Mouse (Mus musculus): ENCODE results near the gene Arrdc5. TPM values are rescaled to one million over a fixed set of nuclear protein-coding genes. Genes with fewer than 3 reads are reported as not detected.

Arrdc5 gene
- total and polyA plus RNA-seq, 3 experiments = not detected

DNA sequence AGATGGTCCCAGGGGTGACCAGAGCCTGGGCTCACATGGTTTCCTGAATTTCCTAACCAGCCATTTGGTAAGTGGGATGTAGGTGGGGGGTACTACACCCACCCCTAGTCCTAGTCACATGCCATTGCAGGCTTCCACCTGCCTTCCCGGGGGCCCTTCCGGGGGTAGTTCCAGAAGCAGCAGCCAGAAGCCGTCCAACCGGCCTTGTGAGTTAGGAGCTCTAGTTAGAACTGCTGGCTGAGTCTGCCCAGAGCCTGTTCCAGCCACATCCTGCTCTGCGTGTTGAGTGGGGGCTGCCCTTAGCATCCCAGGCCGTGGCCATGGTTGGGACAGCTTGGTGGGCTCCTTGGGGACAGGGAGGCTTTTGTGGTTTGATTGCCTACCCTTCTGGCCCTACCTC is 8.0 kb upstream of the Arrdc5 start:
- no peak for DNase-seq (ENCODE audit: low read depth, low spot score)
- H3K4me3 ChIP-seq (ENCODE audit: control insufficient read depth in 1 of 2, insufficient read depth in 1 of 2, low read depth in 2 of 2, low read length in 2 of 2) = no peak overlapping the region
- no peak overlapping the region for H3K27ac ChIP-seq (ENCODE audit: control insufficient read depth, low read depth, low read length)
- H3K9me3 ChIP-seq (replicated peaks; ENCODE audit: insufficient read depth, low read length) = no peaks in the 10 kb centered on the region
- no peak overlapping the region for H3K9ac ChIP-seq (ENCODE audit: control insufficient read depth, low read depth, low read length, poor library complexity, severe bottlenecking)
- peaks cover 6 to 9% of the 10 kb centered on the region in 2 experiments for H3K36me3 ChIP-seq (ENCODE audit: control insufficient read depth in 1 of 2, insufficient read depth in 2 of 2, low read length in 2 of 2)
- peaks cover 39% of the 10 kb centered on the region for H3K79me2 ChIP-seq (ENCODE audit: control insufficient read depth, insufficient read depth, low read length, poor library complexity)
- H3K4me1 ChIP-seq (ENCODE audit: control insufficient read depth in 1 of 2, insufficient read depth in 2 of 2, low read length in 2 of 2) = peaks cover 0 to 9% of the 10 kb centered on the region in 2 experiments; a peak in 1 of 4 replicates
- no peaks in the 10 kb centered on the region for H3K27me3 ChIP-seq (ENCODE audit: control insufficient read depth in 1 of 2, insufficient read depth in 2 of 2, low read length in 2 of 2)
- TF ChIP-seq ETS1 (IDR thresholded peaks at IDR 0.05; ENCODE audit: low read depth, low read length) = no peak
- TF ChIP-seq GATA1 (IDR thresholded peaks at IDR 0.05; ENCODE audit: low read depth, low read length) = no peak
- no peak for TF ChIP-seq TCF12 (IDR thresholded peaks at IDR 0.05; ENCODE audit: low read depth, low read length)
- no peak for TF ChIP-seq ZNF384 (IDR thresholded peaks at IDR 0.05; ENCODE audit: low read depth, low read length)
- TF ChIP-seq ZC3H11A (IDR thresholded peaks at IDR 0.05; ENCODE audit: low read depth, low read length) = no peak
- TF ChIP-seq MAX (IDR thresholded peaks at IDR 0.05; ENCODE audit: low read length) = no peak
- TF ChIP-seq GABPA (IDR thresholded peaks at IDR 0.05; ENCODE audit: low read depth, low read length) = no peak
- TF ChIP-seq HCFC1 (IDR thresholded peaks at IDR 0.05; ENCODE audit: low read depth, low read length) = no peak
- no peak for TF ChIP-seq MEF2A (IDR thresholded peaks at IDR 0.05; ENCODE audit: extremely low read depth, insufficient replicate concordance, low read depth, low read length, poor library complexity, severe bottlenecking)
- TF ChIP-seq ZMIZ1 (IDR thresholded peaks at IDR 0.05; ENCODE audit: low read depth, low read length) = no peak
- TF ChIP-seq MXI1 (IDR thresholded peaks at IDR 0.05; ENCODE audit: low read depth, low read length) = no peak

DNA sequence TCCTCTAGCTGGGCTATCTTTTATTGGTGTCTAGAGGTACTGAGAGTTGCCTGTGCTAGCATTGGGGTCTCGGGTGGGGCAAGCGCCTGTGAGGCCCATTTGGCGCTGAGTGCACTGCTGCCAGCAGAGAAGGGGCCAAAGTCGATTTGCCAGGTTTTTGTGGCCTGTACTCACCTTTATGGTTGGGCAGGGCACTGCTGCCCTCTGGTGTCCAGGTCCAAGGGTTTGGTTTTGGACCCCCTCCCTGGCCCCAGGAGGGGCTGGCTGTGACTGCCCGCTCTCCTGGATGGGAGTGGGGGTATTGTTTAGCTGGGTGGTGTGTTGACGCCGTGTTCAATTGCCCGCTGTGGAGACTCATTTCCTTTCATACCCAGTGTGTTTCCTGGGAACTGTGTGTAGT is 5.7 kb upstream of the Arrdc5 start:
- no peak; the same call in 1 of the 2 replicates for TF ChIP-seq RAD21 (IDR thresholded peaks at IDR 0.05; ENCODE audit: low read depth, low read length)
- TF ChIP-seq CTCF (IDR thresholded peaks at IDR 0.05 in 2 of 3, conservative IDR thresholded peaks at IDR 0.05 in 1 of 3; ENCODE audit: control insufficient read depth in 1 of 3, insufficient read depth in 1 of 3, low read depth in 2 of 3, low read length in 3 of 3, poor library complexity in 1 of 3, severe bottlenecking in 1 of 3) = peak in 2 of 3 experiments; percentile 21 to 38; a peak in 3 of 6 replicates
- H3K36me3 ChIP-seq (ENCODE audit: control insufficient read depth in 1 of 2, insufficient read depth in 2 of 2, low read length in 2 of 2) = peaks cover 2 to 9% of the 10 kb centered on the region in 2 experiments
- no peak overlapping the region for H3K4me3 ChIP-seq (ENCODE audit: control insufficient read depth in 1 of 2, insufficient read depth in 1 of 2, low read depth in 2 of 2, low read length in 2 of 2)
- no peaks in the 10 kb centered on the region for H3K27me3 ChIP-seq (ENCODE audit: control insufficient read depth in 1 of 2, insufficient read depth in 2 of 2, low read length in 2 of 2)
- no peak for DNase-seq (ENCODE audit: low read depth, low spot score)
- no peak overlapping the region for H3K27ac ChIP-seq (ENCODE audit: control insufficient read depth, low read depth, low read length)
- no peaks in the 10 kb centered on the region for H3K9me3 ChIP-seq (replicated peaks; ENCODE audit: insufficient read depth, low read length)
- peaks cover 39% of the 10 kb centered on the region for H3K79me2 ChIP-seq (ENCODE audit: control insufficient read depth, insufficient read depth, low read length, poor library complexity)
- peaks cover 0 to 15% of the 10 kb centered on the region in 2 experiments; a peak in 2 of 4 replicates for H3K4me1 ChIP-seq (ENCODE audit: control insufficient read depth in 1 of 2, insufficient read depth in 2 of 2, low read length in 2 of 2)
- H3K9ac ChIP-seq (ENCODE audit: control insufficient read depth, low read depth, low read length, poor library complexity, severe bottlenecking) = 0 out of 2 replicates have a peak overlapping the region, but pooled peaks have one; percentile 5

DNA sequence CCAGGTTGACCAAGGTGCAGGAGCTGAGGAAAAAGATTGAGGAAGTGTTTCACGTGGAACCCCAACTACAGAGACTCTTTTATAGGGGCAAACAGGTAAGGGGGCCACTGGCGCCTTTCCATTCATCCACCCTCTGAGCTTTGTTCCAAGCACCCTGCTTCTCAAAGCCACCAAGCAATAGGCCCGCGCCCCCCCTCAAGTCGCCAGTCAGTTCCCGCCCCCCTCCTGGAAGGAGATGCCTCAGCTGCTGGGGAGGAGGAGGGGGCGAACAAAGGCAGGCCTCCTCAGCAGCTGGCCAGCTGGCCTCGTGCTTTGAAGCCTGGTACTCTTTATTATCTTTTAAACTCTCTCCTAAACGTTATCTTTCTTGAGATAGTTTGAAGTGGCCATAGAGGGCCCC is 5.1 kb upstream of the Arrdc5 start:
- Histone ChIP-seq H3K4me3 (ENCODE audit: control insufficient read depth in 1 of 2, insufficient read depth in 1 of 2, low read depth in 2 of 2, low read length in 2 of 2) (peak overlapping the region in 1 of 2 experiments; percentile 83; a peak in 1 of 4 replicates), H3K4me1 (ENCODE audit: control insufficient read depth in 1 of 2, insufficient read depth in 2 of 2, low read length in 2 of 2) (peaks cover 0 to 15% of the 10 kb centered on the region in 2 experiments; a peak in 2 of 4 replicates), H3K9ac (ENCODE audit: control insufficient read depth, low read depth, low read length, poor library complexity, severe bottlenecking) (peak overlapping the region; percentile 85), H3K79me2 (ENCODE audit: control insufficient read depth, insufficient read depth, low read length, poor library complexity) (peaks cover 39% of the 10 kb centered on the region), H3K27me3 (ENCODE audit: control insufficient read depth in 1 of 2, insufficient read depth in 2 of 2, low read length in 2 of 2) (no peaks in the 10 kb centered on the region), H3K27ac (ENCODE audit: control insufficient read depth, low read depth, low read length) (no peak overlapping the region), H3K9me3 (replicated peaks; ENCODE audit: insufficient read depth, low read length) (no peaks in the 10 kb centered on the region), H3K36me3 (ENCODE audit: control insufficient read depth in 1 of 2, insufficient read depth in 2 of 2, low read length in 2 of 2) (peaks cover 2 to 9% of the 10 kb centered on the region in 2 experiments)
- TF ChIP-seq ETS1 (IDR thresholded peaks at IDR 0.05; ENCODE audit: low read depth, low read length) = no peak
- TF ChIP-seq MXI1 (IDR thresholded peaks at IDR 0.05; ENCODE audit: low read depth, low read length) = 0 out of 2 replicates have a peak, but pooled peaks have one; percentile 27
- 0 out of 2 replicates have a peak, but pooled peaks have one; percentile 23 for TF ChIP-seq SIN3A (IDR thresholded peaks at IDR 0.05; ENCODE audit: low read length)
- DNase-seq (ENCODE audit: low read depth, low spot score) = no peak

Measured in MEL (cell line).